Mouse (Mus musculus): ENCODE data around the gene Arhgap17.

- TF ChIP-seq KAT2A (conservative IDR thresholded peaks at IDR 0.05; ENCODE audit: low read depth, low read length) (no peak), POLR2A (IDR thresholded peaks at IDR 0.05; ENCODE audit: control insufficient read depth in 1 of 2, insufficient read depth in 1 of 2, low read depth in 1 of 2, low read length in 2 of 2, poor library complexity in 1 of 2) (no peak)
Observed at GRCm38 (mm10) chr7:123293898-123294297, 75.8 kb downstream of the Arhgap17 start.
